ENCODE assay signal across 10 mouse cellular contexts in the genomic region with DNA sequence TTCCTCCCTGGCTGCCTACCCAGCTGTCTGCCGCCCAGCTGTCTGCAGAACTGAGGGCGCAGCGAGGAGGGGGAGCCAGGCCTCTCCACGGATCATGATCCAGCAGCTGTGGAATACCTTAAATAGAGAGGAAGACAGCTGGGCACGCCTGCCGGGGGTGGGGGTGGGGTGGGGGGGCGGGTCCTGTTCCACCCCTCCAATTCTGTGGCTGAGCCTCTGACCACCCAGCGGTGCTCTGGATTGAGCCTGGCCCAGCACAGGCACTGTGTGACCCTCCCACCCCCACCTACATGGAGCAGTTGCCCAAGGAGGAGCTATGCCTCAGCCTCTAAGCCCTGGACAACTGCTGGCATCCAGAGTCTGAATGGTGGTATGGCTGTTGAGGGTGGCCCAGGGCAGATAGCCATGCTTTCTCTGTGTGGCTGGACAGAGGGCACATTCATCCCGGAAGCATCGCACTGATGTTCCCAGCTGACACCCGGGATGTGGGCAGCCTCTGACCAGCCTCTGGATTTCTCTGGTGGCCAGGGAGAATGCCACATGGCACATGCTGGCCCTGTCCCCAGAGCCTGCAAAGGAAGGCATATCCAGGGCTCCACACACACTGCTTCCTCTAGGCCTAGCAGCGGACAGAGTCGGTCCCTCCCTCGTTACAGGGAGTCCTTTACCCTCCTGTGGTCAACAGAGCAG.
DNase-seq lines count a peak whose midpoint lies in the region; ATAC-seq and TF ChIP-seq lines count a peak whose summit lies in the region.
"Had no signal": no experiment of that assay in that cellular context is flagged by ENCODE, and none has a peak within 500 bp of the region (broad histone marks: within the 10 kb centered on the region; RNA-seq: fewer than 3 reads in every experiment).

No protein-coding gene starts in this region.

- no peak overlapping the region for H3K9ac ChIP-seq in kidney, postnatal 0 days (ENCODE audit: low read depth, low read length)
- no peak overlapping the region for H3K9ac ChIP-seq in embryonic facial prominence, embryonic 15.5 days
- no peak overlapping the region for H3K9ac ChIP-seq in limb, embryonic 11.5 days (ENCODE audit: low read length)
- H3K9ac ChIP-seq: liver, embryonic 13.5 days had no signal

- DNase-seq in kidney, postnatal 0 days (ENCODE audit: low spot score): no peak
- no peak for DNase-seq in kidney, adult 18-20 months
- no peak for DNase-seq in limb, embryonic 11.5 days (ENCODE audit: low spot score)
- no peak for DNase-seq in left cerebral cortex, adult 11 months (ENCODE audit: low spot score)
- no peak for DNase-seq in cerebellum, adult 9-11 months
- DNase-seq in retina, postnatal 1 day: no peak
- DNase-seq: heart, postnatal 4 days; liver, embryonic 13.5 days had no signal

- WGBS in kidney, postnatal 0 days: 57% methylated on average over 14 of the region's 14 CpGs
- 51% methylated on average over 14 of the region's 14 CpGs for WGBS in embryonic facial prominence, embryonic 15.5 days
- 74% methylated on average over 14 of the region's 14 CpGs for WGBS in limb, embryonic 11.5 days

- peaks cover 5% of the 10 kb centered on the region; the same call in 1 of the 2 replicates for H3K4me1 ChIP-seq in kidney, postnatal 0 days (replicated peaks; ENCODE audit: insufficient read depth, low read length)
- H3K4me1 ChIP-seq in E14TG2a.4 (replicated peaks; ENCODE audit: low read depth, low read length): peaks cover 73% of the 10 kb centered on the region
- H3K4me1 ChIP-seq in embryonic facial prominence, embryonic 15.5 days: peaks cover 50% of the 10 kb centered on the region
- peaks cover 4% of the 10 kb centered on the region for H3K4me1 ChIP-seq in limb, embryonic 11.5 days (ENCODE audit: control insufficient read depth, insufficient read depth, low read length)

- H3K4me3 ChIP-seq in kidney, postnatal 0 days (replicated peaks; ENCODE audit: low read depth, low read length): no peak overlapping the region
- H3K4me3 ChIP-seq in E14TG2a.4 (replicated peaks; ENCODE audit: low read length): peak overlapping the region; percentile 14; the same call in 1 of the 2 replicates
- H3K4me3 ChIP-seq in embryonic facial prominence, embryonic 15.5 days (replicated peaks): no peak overlapping the region
- no peak overlapping the region for H3K4me3 ChIP-seq in limb, embryonic 11.5 days (ENCODE audit: low read depth, low read length)
- H3K4me3 ChIP-seq: liver, embryonic 13.5 days had no signal

- H3K27me3 ChIP-seq in kidney, postnatal 0 days (ENCODE audit: insufficient read depth, low read length): no peaks in the 10 kb centered on the region
- no peaks in the 10 kb centered on the region for H3K27me3 ChIP-seq in E14TG2a.4 (ENCODE audit: insufficient read depth, low read length)
- H3K27me3 ChIP-seq in embryonic facial prominence, embryonic 15.5 days: no peaks in the 10 kb centered on the region
- H3K27me3 ChIP-seq in limb, embryonic 11.5 days (ENCODE audit: control insufficient read depth, insufficient read depth, low read length): no peaks in the 10 kb centered on the region
- H3K27me3 ChIP-seq: liver, embryonic 13.5 days had no signal

- H3K36me3 ChIP-seq in kidney, postnatal 0 days (ENCODE audit: insufficient read depth, low read length): 0 out of 2 replicates have a peak, but pooled peaks cover 7% of the 10 kb centered on the region
- H3K36me3 ChIP-seq in E14TG2a.4 (ENCODE audit: insufficient read depth, low read length): no peaks in the 10 kb centered on the region
- peaks cover 11% of the 10 kb centered on the region for H3K36me3 ChIP-seq in embryonic facial prominence, embryonic 15.5 days
- peaks cover 15% of the 10 kb centered on the region for H3K36me3 ChIP-seq in limb, embryonic 11.5 days (ENCODE audit: control insufficient read depth, insufficient read depth, low read length)

- no peak for TF ChIP-seq CTCF in kidney, postnatal 0 days (IDR thresholded peaks at IDR 0.05; ENCODE audit: low read depth)
- TF ChIP-seq CTCF in E14TG2a.4 (conservative IDR thresholded peaks at IDR 0.05; ENCODE audit: low read length): no peak

- H3K27ac ChIP-seq in kidney, postnatal 0 days: peak overlapping the region; percentile 47; the same call in 1 of the 2 replicates
- peak overlapping the region; percentile 72 for H3K27ac ChIP-seq in embryonic facial prominence, embryonic 15.5 days (replicated peaks)
- no peak overlapping the region for H3K27ac ChIP-seq in limb, embryonic 11.5 days (replicated peaks; ENCODE audit: low read depth, low read length)
- H3K27ac ChIP-seq: liver, embryonic 13.5 days had no signal

- no peak overlapping the region for H3K4me2 ChIP-seq in kidney, postnatal 0 days (ENCODE audit: low read length)
- H3K4me2 ChIP-seq in embryonic facial prominence, embryonic 15.5 days (replicated peaks): no peak overlapping the region
- H3K4me2 ChIP-seq in limb, embryonic 11.5 days (ENCODE audit: low read depth, severe bottlenecking): no peak overlapping the region
- H3K4me2 ChIP-seq: liver, embryonic 13.5 days had no signal

- ATAC-seq in kidney, postnatal 0 days (replicated peaks; ENCODE audit: low FRiP score, low read depth): peak; percentile 34
- ATAC-seq in embryonic facial prominence, embryonic 15.5 days (ENCODE audit: insufficient number of reproducible peaks, low FRiP score, low TSS enrichment, low read depth): peak; percentile 82
- peak; percentile 55; the same call in 1 of the 2 replicates for ATAC-seq in limb, embryonic 11.5 days (ENCODE audit: insufficient number of reproducible peaks, low FRiP score, low TSS enrichment, low read depth)

- H3K9me3 ChIP-seq in kidney, postnatal 0 days (replicated peaks; ENCODE audit: low read length): no peaks in the 10 kb centered on the region
- H3K9me3 ChIP-seq in E14TG2a.4 (ENCODE audit: low read length): no peaks in the 10 kb centered on the region
- H3K9me3 ChIP-seq in embryonic facial prominence, embryonic 15.5 days (replicated peaks): no peaks in the 10 kb centered on the region
- H3K9me3 ChIP-seq in limb, embryonic 11.5 days (ENCODE audit: control insufficient read depth, low read length): no peaks in the 10 kb centered on the region
- H3K9me3 ChIP-seq: liver, embryonic 13.5 days had no signal
